Mouse (Mus musculus) kidney, postnatal 36 days (tissue): ENCODE measurements around the gene Apoe.
A peak's percentile ranks its signal among the peaks of the same experiment; 100 is the strongest.

Source experiments
- DNase-seq, 2 experiments: peaks; one replicate each; pipeline ENCODE4 v3.0.0; 2021 to 2022; ENCODE audit warnings: mixed read lengths in 2 of 2

The Apoe gene

DNA sequence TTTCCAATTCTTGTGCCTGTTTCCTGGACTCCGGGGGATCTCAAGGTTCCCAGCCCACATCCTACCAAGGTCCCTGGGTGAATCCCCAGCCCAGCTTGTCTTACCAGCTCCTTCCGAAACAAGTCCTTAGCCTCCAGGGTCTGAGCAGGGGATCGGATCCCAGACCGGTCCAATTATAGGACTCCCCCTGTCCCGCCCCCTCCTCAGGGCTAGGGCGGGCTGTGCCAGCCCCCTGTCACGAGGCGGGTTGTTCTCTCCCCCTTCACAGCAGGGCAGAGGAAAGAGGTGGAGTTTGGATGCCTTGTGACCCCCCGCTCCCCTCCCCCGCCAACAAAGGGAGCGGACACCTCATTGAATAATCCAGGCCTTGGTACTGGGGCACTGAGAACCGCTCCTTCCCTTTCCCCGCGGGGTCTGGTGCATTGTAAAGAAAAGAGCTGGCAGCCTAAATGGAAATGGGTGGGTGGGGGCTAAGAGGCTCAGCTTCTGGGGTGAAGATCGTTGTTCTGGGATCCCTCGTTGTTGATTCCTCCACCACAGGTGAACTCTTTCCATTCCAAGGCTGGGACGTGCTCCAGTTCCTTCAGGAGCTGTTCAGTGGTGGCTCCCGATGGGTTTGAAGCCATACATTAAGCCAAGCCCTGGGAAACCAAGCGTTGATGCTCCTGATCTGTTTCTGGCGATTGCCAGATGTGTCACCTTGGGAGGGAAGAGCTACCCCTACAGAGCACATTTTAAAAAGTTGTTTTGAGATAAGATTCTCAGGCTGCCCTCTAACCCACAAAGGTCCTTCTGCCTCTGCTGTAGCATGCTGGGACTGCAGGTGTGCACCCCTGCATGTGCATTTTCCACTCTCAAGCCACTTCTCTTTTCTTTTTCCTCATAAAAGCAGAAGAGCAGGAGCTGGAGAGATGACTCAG is at the start of gene Apoe:
Gene Apoe (minus strand): TSS at position 282 of the 920 bp plus-strand sequence.
- peak; percentile 67 to 81 for DNase-seq

DNA sequence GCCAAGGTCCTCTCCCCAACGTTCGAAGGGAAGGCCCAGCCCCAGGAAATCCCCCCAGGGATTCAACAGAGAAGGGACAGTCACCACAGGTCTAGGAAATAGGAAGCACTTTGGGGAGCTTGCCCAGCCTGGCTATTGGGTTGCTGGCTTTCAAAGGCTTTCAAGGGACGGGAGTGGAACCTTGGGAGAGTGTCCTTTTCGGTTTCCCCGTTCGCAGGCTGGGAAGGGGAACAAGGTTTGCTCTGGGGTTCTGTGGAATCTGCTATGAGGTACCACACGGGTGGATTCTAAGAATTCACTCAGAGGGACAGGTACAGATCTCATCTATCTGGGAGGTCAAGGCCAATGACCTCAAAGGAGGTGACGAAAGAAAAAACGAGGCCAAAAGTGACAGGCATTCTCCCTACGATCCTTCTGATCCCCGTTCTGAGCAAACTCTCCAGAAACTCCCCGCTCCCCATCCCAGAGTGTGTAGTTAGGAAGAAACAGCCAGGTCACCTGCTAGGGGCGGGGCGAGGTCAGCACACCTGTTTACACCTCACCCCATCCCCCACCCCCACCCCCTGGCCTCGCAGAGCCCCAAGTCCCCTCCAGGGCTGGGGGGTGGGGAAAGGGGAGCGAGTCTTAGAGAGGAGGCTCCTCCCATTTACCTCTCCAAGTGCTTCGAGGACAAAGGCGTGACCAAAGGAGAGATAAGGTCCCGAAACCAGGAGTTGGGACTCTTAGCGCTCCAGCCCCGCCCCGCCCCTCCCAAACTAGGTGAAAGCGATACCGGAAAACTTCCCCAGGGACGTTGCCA is 48.6 kb upstream of the Apoe start:
- peak; percentile 63 to 69 for DNase-seq

DNA sequence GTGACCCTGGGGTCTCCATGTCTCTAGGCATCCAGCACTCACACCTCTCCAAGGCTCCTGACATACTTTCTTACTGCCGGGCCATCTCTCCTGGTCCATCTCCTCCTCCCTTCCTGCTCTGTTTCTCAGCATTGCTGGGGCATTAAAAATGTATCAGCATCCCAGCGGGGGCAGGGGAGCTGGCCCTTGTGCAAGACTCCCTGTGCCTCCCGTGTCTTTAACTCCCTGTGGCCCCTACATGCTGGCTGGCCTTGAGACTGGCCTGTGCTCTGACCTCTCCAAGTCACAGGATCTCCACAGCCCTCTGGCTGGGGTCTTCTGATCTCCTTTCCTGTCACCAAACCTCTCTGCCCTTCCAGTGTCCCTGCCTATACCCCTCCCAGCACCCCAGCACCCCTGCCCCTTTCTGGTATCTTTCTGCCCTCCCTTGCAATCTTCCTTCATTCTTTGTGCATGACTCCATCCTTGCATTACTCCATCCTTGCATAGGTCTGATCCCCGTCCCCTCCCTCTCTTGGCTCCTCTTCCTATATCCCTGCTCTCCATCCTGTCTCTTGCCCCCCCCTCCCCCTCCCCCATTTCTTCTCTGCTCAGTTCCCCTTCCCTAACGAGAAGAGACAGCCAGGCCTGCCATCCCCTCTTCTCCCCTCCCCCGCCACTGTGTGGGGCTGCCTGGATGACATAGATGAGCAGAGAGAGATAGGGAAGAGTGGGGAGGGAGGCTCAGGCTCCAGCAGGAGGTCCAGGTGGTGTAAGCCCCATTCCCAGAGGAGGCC is 47.6 kb upstream of the Apoe start:
- no peak for DNase-seq

DNA sequence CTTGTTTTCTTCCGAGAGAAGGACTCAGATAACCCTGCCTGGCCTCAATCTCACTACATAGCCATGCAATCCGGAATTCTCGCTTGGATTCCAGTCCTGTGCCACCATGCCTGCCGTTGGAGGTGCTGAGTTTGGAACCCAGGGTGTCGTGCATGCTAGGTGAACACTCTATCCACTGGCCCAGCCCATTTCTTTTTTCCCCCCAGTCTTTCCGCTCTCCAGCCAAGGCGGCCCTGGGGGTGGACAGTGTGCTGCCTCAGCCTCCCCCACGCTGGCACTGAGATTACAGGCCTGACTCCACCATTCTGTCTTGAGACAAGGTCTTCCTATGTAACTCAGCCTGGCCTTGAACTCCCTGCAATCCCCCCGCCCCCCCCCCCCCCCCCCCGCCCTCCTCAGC is 47.0 kb upstream of the Apoe start:
- DNase-seq = no peak

DNA sequence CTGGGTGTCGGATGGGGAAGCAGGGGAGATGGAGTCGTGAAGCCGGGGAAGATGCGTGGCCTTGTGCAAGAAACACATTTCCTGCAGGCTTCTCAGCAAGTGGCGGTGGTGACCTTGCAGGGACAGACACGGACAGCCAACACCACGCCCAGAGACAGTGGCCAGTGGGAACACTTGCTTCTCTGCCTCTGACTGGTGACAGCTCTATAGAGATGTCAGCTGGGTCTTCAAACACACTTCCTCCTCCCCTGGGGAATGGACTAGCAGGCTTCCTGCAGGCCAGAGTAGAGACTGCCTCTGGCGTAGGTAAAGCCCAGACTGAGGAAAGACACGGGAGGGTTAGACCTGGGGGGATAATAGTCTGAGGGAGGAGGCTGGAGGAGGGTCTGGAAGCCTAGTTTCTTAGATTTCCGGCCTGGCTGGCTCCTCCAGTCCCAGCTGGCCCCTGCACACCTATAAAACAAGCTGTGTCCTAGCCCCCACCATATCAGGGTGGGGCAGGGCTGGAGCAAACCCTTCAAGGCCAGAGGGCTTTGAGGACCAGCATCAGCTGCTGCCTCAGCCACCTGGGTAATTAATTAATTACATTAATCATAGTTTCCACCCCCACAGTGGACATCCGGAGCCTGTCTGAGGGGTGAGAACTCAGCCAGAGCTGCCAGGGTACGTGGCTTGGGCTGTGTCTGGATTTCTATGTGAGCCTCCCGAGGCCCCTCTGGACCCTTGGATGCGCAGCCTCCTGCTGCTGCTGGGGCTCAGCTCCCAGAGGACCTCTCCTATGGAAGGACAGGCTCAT is 45.8 kb upstream of the Apoe start:
- peak; percentile 66 to 86 for DNase-seq

DNA sequence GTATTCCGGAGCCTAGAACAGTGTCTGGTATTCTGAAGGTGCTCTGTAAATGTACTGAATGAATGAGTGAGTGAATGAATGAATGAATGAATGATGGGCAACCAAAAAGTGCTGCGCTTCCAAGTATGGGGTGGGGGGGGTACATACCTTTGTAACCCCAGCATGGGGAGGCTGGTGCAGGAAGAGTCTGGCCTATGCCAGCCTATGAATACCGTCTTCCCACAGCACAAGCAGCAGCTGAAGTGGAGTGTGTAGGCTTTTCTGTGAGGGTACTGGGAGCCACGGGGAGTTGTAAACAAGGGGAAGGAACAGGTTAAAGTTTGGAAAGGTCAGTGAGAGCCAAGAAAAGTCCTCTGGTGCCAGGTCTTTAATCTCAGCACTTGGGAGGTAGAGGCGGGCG is 44.8 kb upstream of the Apoe start:
- no peak for DNase-seq

DNA sequence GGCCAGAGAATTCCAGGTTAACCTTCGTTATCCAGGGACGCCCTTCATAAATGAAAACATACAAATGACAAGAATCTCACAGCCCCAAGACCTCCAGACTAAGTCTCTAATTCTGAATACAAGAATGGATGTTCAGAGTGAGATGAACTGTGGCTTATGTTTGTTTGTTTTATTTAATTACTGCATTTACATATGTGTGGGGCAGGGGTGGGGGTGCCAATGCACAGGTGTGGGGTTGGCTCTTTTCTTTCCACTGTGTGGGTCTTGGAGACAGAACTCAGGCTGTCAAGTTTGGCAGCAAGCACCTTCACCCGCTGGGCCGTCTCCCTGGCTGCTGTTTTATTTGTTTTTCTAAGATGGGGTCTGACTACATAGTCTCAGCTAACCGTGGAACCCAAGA is 43.5 kb upstream of the Apoe start:
- DNase-seq = no peak

DNA sequence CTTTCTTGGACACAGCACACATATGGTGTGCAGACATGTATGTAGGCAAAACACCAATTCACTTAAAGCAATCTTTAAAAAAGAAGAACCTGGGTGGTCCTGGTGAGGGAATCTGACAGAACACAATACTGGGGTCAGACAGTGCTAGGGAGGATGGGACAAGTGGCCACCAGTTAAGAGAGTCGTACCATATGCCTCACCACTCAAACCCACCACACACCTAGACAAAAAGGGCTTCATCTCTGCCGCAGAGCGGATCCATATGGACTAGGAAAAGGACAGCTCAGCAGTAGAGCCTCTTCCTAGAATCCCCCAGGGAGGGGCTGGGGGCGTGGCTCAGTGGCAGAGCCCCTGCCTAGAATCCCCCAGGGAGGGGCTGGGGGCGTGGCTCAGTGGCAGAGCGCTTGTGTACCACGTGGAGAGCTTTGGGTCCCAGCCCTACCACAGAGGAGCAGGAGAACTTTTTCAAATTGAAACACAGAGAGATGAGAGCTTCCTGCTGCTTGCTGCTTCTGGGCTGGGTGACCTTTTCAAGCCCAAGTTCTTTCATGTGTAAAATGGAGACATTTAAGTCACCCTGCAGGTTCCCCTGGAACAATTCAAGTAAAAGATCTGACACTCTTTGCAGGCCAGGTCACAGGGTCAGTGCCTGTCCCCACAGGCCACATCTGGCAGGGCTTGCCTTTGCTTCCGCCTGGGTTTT is 42.5 kb upstream of the Apoe start:
- peak; percentile 39 to 56 for DNase-seq

DNA sequence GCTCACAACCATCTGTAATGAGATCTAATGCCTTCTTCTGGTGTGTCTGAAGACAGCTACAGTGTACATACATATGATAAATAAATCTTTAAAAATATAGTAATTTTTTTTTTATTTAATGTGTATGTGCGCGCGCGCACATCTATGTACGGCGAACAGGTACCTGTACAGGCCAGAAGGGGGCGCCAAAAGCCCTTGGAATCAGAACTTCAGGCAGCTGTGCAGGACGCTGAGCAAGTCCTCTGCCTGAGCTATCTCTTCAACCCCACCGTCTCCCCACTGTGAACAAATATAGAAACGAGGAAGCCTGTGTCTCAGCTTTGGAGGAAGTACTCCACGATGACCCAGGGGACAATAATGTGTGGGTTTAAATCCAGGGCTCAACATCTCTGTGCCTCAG is 41.3 kb upstream of the Apoe start:
- DNase-seq = peak; percentile 30 to 64

DNA sequence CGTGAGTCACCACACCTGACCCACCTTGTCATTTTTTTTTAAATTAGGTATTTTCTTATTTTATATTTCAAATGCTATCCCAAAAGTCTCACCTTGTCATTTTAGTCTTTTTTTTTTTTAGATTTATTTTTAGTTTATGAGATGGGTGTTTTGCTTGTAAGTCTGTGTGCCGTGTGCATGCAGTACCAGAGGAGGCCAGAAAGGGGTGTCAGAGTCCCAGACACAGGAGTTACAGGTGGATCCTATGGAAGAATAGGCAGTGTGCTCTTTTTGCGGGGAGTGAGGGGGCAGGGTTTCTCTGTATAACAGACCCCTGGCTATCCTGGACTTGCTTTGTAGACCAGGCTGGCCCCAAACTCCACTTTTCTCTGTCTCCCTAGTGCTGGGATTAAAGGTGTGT is 39.8 kb upstream of the Apoe start:
- no peak for DNase-seq

DNA sequence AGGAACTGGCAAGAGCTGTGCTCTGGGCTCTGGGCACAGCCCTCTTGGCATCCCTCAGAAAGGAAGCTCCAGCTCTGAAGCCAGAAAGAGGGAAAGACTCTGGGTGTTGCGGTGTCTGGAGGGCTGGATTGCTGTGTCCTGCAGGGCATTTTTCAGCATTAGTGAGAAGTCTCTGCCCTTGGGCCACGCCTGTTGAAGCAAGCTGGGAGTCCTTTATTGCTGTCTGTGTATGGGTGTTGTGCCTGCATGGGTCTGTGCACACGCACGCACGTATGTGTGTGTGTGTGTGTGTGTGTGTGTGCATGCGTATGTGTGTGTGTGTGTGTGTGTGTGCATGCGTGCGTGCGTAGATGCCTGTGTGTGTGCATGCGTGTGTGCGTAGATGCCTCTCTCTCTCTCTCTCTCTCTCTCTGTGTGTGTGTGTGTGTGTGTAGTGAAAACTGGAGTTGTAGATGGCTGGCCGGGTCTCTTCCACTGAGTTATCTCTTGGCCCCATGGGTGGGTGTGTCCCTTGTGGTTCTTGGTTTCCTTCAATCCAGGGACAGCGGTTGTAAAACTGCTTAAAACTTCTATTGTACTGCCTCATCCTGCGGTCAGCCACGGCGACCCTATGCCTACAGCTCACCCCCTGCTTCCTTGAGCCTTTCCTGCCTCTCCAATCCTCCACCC is 37.5 kb upstream of the Apoe start:
- peak in 1 of 2 experiments; percentile 29 for DNase-seq

DNA sequence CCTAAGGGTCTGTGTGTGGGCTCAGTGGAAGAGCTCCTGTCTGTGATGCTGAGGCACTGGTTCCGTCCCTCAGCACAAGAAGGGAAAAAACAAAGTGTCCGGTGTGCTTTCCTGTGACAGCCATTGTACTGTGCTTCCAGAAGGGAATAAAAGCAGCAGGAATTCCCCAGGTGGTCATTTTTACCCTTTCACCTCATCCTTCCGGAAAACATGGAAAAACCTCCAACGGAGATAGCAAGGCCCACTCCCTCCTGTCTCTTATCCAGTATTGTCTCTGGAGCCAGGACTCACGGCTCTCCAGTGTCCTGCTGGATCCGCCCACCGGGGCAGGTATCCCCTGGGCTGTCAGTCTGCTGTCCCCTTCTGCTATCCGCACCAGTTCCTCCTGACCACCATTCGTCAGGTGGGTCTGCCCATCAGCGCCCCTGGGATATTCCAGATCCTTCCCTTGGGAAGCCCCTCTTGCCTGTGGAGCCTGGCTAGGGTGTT is 35.2 kb upstream of the Apoe start:
- peak in 1 of 2 experiments; percentile 56 for DNase-seq

DNA sequence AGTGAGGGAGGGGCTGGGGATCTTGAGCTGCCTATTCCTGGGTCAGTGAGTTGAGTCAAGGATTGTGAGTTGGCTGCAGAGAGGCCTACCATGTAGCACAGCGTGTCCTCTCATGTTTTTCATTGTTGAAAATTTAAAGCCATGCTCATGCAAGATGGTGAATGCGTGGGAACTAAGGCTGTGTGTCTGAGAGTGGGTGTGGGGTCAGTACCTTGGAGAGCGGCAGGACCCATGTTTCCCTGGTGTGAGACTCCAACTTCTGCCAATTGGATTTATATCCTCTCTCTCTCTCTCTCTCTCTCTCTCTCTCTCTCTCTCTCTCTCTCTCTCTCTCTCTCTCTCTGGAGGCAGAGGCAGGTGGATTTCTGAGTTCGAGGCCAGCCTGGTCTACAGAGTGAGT is 27.6 kb upstream of the Apoe start:
- peak in 1 of 2 experiments; percentile 24 for DNase-seq

DNA sequence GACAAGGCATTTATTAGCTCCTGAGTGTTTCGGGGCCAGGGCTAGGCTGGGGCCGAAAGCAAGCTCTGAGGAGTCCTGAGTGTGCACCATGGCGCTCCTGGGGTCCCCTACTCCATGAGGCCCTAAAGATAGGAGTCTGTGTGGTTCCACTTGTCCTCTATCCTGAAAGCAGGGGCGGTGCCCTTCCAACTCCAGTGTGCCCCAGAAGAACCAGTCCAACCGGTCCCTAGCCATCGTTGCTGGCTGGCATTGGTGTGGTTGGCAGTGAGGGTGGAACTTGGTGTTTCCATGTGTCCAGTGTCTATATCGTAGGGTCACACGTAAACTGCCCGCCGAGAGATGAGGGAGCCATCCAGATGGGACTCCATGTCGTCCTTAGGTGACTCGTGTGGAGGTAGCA is 25.2 kb upstream of the Apoe start:
- peak in 1 of 2 experiments; percentile 60 for DNase-seq

DNA sequence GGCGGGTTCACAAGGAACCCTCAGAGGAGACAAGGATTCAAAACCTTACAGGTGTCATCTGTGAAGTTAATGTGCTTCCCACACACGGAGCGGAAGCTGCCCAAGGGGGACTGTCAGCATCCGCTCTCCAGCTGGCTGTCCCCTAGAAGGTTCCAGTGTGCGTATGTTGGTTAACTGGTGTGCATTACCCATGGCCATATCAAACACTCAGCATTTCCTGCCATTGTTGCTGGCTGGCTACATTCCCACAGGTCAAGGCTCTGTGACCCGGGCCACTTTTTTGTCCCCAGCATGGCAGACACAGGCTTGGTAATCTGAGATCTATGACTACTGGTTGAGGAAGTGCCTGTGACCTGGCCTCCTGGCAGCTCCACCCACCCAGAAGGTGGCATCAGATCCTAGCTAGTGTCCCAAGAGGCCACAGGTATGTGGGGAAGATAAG is 23.8 kb upstream of the Apoe start:
- DNase-seq = peak; percentile 76 to 78

DNA sequence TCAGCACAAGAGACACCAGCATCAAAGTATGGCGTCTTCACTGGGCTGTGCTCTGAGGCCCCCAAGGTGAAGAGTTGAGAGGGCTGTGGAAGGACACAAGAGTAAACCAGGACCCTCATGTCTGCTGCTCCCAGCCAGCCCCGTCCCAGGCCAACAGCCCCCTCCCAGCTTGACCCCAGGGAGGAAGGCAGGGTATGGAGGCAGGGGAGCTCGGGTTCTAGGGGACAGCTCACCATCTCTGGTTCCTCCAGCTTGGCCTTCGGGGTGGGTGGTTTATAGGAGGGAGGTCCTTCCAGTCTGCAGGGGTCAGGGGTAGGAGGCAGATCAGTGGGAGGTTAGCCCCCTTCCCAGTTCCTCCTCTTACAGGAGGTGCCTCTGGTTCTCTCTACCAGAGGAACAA is 20.2 kb upstream of the Apoe start:
- DNase-seq = no peak

DNA sequence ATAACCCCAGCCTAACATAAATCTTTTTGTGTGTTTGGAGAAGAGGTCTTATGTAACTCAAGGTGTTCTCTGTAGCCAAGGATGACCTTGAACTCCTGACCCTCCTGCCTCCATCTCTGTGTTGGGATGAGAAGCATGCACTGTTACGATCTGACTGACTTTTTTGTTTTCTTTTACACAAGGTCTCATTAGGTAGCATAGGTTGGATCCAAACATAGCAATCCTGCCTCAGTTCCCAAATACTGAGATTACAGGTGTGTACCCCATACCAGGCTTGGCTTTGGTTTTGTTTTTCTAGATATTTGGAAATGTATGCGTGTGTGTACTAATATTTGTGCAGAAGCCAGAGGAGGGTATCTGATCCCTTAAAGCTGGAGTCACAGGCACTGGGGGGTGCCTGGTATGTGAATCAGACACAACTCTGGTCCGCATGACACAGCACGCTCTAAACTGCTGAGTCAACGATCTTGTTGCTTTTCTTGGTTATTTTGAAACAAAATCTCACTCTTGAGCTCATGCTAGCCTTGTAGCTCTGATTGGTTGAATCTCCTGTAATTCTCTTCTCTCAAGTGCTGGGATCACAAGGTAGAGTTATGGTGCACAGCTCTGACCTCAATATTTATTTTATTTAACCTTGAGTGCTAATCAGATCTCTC is 19.4 kb upstream of the Apoe start:
- no peak for DNase-seq

DNA sequence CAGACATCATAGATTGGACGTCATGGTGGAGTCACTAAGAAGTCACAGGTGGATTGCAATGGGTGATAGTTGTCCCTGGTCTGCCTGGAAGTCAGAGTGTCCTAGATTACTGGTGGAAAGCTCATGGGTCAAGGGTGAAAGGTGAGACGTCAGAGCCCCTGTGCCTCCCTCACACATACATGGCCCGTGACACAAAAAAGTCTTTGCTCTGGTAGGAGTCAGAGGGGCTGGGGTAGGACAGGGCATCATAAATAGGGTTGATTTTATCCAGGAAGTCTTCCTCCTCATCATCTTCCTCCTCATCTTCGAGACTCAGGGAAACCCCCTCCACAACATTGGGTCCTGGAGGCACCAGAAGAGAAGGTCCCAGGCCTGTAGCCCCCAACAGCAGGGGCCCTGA is 18.4 kb upstream of the Apoe start:
- DNase-seq = no peak

DNA sequence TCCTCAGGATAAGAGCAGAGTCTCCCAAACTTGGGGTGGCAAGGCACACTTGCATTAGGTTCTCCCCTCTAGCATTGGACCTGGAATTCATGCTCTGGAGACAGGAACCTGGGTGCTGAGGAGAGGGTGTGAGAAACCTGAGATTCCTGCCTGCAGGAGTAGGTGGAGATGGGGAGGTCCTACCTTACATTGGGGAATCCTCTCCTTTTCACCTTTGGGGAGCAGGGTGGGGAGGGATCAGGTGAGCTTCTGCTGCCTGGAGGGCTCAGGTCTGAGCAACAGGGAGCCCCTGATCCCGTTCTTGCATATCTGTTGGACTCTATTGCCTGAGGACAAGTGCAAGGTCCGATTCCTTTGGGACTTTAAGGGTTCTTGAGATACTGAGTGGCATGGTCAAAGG is 17.8 kb upstream of the Apoe start:
- DNase-seq = no peak

DNA sequence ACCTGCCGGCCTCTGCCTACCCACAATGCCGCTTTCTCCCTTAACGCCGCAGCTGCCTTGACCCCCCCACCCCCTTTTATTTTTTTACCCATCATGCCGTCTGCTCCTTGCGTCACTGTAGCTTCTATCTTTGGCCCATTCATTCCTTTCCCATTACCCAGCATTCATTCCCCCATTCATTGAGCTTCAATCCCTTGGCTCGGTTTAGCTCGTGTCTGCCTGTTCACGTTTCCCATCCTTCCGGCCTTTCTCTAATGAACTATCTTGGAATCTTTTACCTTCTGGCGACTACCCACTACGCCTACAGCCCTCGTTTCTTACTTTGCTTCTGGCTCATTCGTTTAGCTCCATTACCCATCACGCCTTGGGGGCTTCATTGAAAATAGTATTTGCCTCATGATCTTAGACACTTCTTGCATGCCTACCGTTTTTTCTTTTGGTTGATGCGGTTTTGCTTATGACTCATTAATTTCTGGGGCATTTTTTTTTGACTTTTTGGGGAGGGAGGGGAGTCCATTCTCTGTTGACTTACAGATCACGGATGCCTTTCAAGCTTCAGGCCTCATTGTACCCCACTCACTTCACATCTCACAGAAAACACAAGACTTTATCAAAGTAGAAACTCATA is 17.2 kb upstream of the Apoe start:
- no peak for DNase-seq
